Mouse (Mus musculus) gonadal fat pad, adult 2 months (tissue): ENCODE data around the gene Chp1. TPM values are rescaled to one million over a fixed set of nuclear protein-coding genes. Genes with fewer than 3 reads are reported as not detected.
"Not testable (repeated sequence)": the region's sequence is repeated elsewhere in the genome, so short reads cannot be mapped to it uniquely, and the experiment has no call there.

Experiments used
- DNase-seq: peaks from one replicate; pipeline ENCODE4 v3.0.0-alpha.2; 2012; ENCODE audit warnings: low read depth
- polyA plus RNA-seq: library from polyadenylated mRNA; depleted of rRNA; stranded (reverse); fragments of >200 nt; gene quantifications from 2 replicates; pipeline ENCODE4 v1.2.3, GENCODE M21; 2012

The Chp1 gene
- polyA plus RNA-seq, 1 experiment: 297 TPM

DNA sequence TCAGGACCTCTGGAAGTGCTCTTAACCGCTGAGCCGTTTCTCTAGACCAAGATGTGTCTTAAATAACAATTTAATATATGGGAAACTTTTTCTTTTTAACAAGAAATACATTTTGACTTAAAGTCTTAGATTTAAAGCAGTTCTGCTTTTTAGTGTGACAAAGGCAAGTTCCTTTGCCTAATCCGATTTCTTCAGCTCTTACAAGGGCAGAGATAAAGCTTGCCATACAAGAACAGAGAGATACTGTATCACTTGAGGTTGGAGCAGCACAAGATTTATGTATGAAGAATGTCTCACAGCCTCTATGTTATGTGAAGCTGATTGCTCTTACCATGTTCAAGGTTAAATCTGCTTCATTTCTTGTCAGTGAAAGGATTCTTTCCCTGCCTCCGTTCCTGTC, 17.8 kb downstream of the Chp1 start:
- DNase-seq: no peak

DNA sequence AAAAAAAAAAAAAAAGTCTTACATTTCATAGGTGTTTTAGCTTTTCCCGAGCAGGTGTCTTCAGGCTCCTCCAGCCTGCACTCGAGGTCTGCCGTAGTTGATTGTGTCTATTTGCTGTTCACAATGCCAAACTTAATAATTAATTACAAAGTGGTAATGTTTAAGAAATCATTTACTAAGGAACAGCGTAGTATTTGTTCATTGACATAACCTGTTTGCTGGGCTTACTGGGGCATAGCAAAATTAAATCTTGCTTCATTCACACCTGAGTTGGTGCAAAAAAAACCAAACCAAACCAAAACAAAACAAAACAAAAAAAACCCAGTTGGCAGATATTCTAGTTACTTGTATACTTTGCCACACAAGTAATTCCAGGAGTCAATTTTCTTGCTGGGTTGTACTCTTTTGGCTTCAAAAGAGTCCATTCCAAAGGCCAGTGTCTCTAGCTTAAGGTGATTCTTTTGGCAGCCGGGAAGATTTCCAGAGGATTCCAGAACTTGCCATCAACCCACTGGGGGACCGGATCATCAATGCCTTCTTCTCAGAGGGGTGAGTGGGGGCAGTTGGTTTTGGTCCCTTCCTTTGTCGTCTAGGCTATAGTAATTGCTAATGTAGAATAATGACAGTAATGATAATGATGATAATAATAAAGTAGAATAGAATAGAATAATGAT, 18.8 kb downstream of the Chp1 start:
- DNase-seq: no peak

DNA sequence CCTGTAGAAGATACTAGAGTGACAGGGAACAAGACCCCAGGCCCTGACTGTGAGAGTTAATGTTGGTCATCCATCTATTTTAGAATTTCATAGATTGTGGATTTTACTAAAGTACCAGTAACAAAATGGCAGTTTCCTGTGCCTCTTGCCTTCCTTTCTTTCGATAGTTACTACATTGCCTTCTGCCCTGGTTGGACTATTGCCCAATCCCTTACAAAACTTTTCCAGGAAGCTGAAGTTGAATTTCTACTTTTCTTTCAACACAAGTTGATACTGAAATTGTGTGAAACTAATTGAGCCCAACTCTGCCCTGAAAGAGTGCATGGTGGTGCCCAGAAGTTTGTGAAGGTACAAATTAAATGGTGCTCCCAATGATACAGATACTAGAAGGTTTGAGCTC, 25.0 kb downstream of the Chp1 start:
- no peak for DNase-seq

DNA sequence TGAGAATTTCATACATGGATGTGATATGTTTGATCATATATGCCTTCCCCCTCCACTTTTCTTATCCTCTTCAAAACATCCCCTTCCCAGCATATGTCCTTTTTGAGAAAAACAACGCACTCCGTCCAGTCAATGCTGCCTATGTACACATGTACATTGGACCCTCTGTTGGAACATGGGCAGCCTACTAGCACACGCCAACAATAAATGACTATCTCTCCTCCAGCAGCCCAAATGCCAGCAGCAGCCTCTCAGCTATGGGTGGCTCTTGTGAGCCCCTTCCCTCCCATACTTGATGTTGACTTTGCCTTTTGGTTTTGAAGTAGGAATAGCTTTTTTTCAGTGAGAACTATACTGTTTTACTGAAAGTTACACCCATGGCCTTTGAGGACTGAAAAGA, 34.1 kb downstream of the Chp1 start:
- no peak for DNase-seq

DNA sequence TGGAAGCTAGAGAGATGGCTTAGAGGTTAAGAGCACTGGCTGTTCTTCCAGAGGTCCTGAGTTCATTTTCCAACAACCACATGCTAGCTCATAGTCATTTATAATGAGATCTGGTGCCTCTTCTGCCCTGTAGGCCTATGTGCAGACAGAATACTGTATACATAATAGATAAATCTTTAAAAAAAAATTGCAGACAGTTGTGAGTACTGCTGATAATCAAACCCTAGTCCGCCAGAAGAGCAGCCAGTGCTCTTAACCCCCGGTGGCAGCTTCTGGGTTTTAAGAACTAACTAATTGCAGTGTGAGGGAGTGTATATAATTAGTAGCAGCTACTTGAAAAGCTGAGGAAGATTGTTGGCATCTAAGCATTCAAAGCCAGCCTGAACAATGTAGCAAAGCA, 35.9 kb downstream of the Chp1 start:
- no peak for DNase-seq

DNA sequence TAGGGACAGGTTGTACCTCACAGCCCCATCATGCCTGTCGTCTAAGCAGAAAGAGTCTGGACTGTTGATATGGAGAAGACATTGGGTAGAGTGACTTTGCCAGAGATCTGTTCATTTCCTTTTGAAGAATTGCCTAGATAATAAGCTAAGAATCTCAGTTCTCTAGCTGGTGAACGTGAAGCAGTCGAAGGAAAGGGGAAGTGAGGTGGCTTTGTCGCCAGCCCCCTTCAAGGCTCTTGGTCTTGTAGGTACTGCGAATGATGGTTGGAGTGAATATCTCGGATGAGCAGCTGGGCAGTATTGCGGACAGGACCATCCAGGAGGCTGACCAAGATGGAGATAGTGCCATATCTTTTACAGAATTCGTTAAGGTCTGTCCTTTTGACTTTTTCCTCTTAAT, 36.8 kb downstream of the Chp1 start:
- DNase-seq: no peak

DNA sequence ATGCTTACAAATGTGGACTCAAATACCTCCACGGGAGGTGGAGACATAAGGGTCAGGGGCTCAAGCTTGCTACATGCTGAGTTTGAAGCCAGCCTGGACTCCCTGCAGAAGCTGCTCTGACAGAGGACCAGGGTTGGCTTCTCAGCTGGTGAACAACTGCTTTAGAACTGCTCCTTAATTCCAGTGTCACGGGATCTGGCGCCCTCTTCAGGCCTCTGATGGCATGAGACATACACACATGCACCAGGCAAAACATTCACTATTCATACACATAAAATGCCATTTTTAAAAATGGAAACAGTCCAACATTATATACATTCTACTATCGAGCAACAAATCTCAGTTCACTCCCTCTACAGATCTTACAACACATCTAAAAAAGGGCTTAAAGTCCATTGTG, 39.9 kb downstream of the Chp1 start:
- DNase-seq: no peak

DNA sequence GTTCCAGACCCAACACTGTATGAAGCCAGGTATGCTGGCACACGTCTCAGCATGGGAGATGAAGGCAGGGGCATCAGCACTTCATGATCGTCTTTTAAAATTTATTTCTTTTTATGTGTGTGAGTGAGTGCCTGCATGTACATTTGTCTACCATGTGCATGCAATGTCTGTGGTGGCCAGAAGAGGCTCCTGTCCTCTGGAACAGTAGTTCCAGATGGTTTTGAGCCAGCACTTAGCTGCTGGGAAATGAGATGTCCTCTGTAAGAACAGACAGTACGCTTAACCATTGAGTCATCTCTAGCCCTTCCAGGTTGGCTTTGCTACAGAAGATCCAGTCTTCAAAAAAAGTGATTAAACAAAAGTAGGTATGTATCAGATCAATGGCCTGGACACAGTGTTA, 43.8 kb downstream of the Chp1 start:
- no peak for DNase-seq

DNA sequence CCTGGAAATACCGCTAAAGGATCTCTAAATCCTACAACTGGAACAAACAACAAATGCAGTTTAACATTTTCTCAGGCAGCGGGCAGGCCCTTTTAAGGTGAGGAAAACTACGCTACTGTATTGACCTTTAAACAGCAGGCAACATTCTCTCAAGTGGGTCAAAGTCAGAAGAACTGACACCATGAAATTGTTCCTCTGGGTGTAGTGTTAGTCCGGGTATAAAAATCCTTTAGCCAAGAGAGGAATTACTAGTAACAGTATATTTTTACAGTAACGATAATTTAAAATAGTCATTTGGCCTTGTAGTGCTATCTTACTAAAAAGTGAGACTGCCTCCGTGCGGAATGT, 46.2 kb downstream of the Chp1 start:
- DNase-seq: no peak

DNA sequence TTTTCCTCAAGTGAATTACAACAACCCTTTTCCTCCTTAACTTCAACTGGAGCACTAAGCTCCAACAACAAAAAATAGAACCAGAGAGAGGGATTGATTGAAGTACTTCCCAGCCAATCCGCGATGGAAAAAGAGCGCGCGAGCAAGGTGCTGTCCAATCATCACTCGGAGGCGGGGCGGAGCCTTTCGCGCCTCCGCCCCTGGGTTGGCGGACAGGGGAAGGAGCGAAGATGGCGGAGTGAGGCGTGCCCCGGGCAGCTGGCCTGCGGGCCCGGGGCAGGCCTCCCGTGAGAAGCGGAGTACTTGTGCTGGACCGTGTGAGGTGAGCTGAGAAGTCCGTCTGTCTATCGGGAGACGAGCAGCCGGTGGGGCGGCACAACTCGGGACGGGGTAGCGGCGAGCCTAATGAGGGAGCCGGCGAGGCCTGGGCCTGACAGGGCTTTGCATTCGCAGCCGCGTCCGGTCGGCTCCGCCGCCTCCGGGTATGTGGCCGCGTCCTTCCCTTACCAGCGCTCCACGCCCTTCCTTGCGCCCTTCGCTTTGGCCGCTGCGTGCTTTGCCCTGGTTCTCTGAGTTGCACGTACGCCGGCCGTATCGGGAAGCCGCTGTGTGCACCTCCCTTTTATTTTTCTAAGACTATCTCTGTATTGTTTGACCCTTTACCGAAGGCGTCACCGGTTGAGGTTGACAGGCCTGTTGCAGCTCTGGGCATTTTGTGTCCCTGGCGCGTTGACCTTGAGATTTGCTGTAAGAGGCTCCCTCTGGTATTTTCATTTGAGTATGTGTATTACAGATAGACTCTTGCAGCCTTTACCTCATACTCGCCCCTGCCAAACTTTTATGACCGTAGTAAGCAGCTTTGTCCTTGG, 46.9 kb downstream of the Chp1 start:
- DNase-seq: peak; percentile 82

DNA sequence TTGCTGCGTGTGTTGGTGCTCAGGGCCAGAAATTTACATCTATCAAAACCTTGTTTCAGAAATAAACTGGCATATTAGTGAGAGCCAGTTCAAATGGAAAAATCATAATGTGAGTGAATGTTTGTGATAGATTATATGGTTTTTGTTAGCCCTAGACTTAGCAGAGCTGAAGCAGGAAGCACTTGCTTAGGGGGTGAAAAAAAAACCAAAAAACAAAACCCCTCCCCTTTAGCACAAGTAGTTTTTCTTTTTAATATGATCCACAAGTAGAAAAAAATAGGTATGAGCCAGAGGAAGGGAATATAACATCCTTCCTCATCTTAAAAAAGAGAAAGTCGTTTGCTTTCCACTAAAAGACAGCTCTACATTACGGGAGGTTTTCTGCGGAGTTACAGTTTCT, 47.8 kb downstream of the Chp1 start:
- DNase-seq: no peak

DNA sequence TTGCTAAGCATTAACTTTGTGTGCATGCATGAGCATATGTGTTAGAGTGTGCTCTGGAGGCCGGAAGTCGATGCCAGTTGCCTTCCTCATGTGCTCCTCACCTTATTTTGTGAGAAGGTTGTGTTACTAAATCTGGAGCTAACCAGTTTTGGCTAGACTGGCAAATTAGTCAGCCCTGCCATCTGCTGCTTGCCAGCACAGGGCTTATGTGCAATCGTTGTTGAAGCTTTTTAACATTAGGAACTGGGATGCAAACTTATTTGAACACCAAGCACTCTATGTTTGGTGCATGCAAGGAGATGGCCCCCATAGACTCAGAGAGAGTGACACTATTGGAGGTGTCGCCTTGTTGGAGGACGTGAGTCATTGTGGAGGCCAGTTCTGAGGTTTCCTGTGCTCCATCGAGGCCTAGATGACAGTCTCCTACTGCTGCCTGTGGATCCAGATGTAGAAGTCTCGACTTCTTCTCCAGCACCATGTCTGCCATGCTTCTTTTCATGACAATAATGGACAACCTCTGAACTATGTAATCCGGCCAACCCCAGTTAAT, 49.4 kb downstream of the Chp1 start:
- no peak for DNase-seq

DNA sequence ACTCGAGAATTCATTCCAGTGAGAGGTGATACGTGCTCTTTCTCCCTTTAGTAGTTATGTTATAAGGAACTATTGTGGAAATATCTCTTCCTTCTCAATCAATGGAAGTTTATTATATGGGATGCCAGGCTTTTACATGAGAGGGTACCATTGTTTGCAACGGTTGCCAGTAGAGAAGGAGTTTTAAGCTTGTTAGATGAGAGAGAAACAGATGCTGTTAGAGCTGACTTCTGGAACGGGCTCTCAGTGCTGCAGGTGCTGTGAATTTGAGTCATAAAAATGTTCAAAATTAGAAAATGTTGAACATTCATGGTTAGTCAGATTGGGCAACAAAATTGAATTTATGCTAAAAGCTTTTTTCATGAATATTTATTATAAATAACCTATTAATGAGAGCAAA, 53.5 kb downstream of the Chp1 start:
- no peak for DNase-seq

DNA sequence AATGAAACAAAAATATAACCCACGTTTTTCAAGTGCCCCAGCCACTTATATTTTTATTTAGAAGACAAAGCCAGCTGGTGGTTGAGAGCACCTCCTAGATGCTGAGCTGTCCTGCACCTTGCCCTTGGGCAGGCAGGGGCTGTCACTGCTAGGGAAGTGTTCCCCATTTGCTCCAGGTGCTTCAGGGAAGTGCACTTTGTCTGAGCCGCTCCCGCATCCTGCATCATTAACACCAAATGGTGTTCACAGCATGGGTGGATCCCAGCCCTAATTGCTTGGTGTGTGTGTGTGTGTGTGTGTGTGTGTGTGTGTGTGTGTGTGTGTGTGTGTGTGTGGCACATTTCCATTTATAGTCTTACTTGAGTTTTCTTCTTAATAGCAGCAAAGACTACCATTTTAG, 54.1 kb downstream of the Chp1 start:
- not testable (repeated sequence) for DNase-seq

DNA sequence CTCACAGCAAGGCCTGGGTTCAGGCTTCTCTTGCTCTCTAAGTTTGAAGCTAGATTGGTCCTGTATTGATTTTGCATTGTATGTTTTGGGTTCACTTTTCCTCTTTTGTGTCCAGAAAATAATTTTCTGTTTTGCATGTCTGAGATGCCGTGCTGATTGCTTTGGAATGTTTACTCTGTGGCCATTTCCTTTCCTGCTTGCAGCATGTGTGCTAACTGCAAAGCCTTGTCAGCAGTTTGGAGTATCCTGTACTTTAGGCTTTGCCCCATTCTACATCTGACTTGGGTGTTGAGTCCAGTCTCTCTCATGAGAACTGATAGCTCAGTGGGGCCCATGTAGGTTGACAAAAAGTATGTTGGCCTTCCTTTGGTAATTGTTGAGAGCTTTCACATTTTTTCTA, 55.0 kb downstream of the Chp1 start:
- DNase-seq: no peak

DNA sequence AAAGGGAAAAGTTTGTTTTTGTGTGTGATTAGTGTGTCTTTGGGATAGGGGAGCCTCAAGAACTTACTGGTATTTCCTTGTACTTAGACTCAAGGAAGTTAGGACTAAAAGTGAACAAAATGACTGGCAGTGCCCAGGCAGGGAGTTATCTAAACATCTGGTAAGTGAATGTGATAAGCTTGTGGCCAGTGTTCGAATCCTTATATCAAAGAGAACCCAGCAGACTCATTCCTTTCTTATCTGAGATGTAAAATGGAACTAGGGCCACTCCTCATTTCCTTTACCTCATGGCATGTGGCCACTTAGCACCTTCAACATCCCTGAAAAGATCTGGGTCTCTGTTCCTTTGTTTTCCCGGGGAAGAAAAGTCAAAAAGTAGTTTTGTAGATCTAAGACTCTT, 56.4 kb downstream of the Chp1 start:
- DNase-seq: no peak

DNA sequence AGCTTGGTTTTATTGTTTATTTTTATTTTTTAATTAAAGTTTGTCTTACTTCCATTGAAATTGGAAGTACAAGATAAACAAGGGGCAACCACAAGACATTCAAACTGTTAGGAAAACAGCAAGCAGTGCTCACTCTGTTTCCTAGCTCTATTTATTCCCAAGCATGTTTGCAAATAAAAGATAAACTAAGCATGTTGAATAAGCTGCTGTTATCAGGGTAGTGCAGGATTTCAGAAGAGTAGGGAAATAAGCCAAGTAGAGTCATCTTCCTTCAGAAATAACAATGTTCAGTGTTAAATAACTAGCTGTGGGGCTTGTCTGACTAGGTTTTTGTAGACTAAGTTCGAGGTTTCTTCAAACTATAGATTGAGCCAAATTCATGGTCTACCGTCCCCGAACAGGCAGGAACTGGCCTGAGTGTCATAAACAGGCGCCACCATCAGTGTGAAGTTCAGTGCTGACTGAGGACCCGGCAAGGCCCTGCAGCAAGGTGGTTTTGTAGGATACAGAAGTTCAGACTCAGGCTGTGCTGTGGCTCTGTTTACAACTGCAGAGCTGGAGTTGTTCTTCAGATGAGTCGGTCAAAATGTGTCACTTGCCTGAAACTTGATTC, 58.0 kb downstream of the Chp1 start:
- DNase-seq: no peak

DNA sequence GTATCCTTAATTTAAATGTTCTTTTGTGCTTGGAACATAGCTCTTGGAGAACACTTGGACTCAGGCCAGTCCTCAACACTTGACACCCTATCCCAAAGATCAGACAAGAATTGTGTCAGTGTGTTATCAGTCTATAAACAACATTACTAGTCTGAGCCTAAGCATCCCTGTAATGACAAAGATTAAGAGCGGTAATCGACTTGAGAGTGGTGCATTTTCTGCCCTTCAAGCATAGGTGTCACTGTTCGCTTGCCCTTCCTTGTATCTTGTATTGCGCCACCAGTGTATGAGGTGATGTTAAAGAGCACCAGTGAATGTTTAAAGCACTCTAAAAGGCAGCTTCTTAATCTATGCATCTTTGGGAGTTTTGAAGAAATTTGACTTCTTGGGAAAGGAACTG, 59.5 kb downstream of the Chp1 start:
- no peak for DNase-seq

DNA sequence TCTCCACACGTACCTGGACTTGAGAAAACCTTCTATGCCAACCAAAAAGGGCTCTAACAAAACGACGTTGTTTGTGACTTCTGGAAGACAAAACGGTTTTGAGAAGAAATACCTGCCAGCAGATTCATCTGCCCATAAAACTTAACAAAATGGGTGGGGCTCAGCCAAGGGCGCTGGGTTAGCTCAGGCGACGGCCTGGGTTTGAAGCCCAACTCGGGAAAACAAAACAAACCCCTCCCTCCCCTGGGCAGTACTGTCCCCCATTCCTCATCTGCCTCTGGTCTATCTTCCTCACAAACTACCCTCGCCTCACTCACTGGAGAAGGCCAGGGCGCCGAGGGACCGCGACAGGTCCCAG, 70.3 kb downstream of the Chp1 start:
- no peak for DNase-seq

DNA sequence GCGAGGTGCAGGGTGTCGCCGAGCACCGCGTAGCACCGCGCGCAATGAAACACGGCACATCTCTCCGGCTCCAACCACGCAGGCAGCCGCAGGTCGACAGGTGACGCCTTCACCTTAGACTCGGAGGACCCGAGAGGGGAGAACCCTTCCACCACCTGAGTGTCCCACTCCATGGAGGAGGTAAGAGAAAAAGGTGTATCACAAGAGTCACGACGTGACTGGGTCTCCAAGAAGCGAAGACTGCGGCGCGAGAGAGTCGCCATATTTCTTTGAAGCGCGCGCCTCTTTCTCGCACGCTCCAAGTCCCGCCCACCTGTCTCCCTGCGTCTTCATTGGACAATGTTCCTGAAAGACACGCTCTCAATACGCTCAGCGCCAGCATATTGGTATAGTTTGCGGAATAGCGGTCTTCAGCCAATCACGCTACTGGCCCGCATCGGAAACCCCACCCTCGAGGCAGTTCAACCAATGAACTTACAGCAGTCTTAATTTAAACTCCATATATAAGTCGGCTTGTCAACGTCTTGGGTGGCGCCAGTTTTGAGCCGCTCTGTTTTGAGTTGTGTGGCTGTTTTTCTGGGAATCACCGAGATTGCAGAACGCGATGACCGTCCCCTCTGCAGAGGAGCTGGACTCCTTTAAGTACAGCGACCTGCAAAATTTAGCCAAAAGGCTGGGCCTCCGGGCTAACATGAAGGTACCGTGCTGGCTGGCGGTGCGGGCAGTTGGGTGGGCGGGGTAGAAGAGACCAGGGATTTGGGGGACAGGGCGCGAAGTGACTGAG, 70.9 kb downstream of the Chp1 start, which contains the start of the genes Nusap1 and Oip5:
TSS of gene Nusap1 (plus strand) at position 100 of the 784 bp plus-strand sequence.
TSS of gene Oip5 (minus strand) at position 271 of the 784 bp plus-strand sequence.
- DNase-seq: peak; percentile 90

DNA sequence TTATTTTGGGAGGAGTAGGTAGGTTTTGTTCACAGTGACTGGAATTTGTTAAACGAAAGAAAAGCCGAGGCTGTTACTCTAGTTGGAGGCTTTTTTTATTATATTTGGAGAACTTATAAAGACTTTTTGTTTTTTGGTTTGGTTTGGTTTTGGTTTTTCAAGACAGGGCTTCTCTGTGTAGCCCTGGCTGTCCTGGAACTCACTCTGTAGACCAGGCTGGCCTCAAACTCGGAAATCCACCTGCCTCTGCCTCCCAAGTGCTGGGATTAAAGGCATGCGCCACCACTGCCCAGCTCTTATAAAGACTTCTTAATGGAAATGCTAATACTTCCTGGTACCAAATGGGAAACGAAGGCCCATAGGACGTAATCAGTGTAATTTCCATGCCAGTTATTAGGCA, 71.5 kb downstream of the Chp1 start:
- not testable (repeated sequence) for DNase-seq

DNA sequence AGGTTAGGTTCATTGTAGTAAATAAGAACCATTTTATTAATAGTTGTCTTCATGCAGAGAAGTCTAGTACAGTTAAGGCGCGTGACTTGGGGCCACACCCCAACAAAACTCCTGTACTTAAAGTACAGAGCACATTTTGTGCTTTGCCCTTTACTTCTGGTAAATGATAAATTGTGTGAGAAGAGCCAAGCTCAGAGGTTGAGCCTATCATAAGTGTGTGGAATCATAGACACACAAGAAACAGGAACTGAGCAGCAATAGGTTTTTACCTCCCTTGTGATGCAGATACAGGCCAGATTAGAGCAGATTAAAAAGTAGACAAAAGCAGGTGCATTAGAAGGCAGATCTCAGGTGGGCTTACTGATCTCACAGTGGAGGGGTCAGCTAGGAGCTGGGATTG, 73.8 kb downstream of the Chp1 start:
- DNase-seq: no peak
